Mouse (Mus musculus) mouse trophoblast stem cell (cell line): ENCODE data around the gene Gm3029.
"Not testable (repeated sequence)": the region's sequence is repeated elsewhere in the genome, so short reads cannot be mapped to it uniquely, and the experiment has no call there.

Experiments
- in situ Hi-C, 2 experiments: fragments of 300-500 bp; cut with MseI, MboI; formaldehyde crosslinking; loops; 2 replicates in 1 of 2; 3 replicates in 1 of 2; pipeline ENCODE4 v1.15.1; 2025

The Gm3029 gene

DNA sequence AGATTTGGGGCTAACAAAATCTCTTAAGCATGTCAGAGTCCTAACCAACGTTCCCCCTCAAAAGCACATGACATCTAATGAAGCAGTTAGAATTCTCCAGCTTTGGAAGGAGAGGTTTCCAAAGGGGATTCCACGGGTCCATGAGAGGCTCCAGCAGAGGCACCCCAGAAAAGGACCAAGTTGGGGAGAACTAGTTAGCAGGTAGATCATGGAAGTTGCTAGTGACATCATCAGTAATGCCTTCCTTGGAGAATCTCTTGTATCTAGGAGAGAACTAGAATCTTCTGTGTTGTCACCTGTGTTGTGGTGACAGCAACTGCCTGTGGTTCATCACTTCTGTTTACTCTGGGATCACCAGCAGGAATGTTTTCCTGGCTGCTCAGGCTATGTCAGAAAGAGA is at the start of gene Gm3029:
Gene Gm3029 (plus strand): TSS at position 301 of the 400 bp plus-strand sequence.
- in situ Hi-C loops = not testable (repeated sequence)

- in situ Hi-C loops = not testable (repeated sequence)
Observed at GRCm38 (mm10) chr14:3883872-3884271, 47.7 kb upstream of the Gm3029 start, which contains the start of gene Gm2916. Gene Gm2916, plus strand, starts transcription at chr14:3884172.

DNA sequence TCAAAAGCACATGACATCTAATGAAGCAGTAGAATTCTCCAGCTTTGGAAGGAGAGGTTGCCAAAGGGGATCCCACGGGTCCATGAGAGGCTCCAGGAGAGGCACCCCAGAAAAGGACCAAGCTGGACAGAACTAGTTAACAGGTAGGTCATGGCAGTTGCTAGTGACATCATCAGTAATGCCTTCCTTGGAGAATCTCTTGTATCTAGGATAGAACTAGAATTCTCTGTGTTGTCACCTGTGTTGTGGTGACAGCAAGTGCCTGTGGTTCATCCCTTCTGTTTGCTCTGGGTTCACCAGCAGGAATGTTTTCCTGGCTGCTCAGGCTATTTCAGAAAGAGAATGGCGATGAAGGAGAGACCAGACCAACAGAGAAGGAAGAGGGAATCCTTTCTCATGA is 31.7 kb downstream of the Gm3029 start, which contains the start of gene Gm3095:
Gene Gm3095 (plus strand): TSS at position 301 of the 400 bp plus-strand sequence.
- in situ Hi-C loops = not testable (repeated sequence)
